Mouse (Mus musculus): Measurements from ENCODE around the gene Gjb2. TPM values are rescaled to one million over a fixed set of nuclear protein-coding genes. Genes with fewer than 3 reads are reported as not detected.
"Not testable (repeated sequence)": the region's sequence is repeated elsewhere in the genome, so short reads cannot be mapped to it uniquely, and the experiment has no call there.

Gjb2 gene
- total and polyA plus RNA-seq, 2 experiments from 2014 or later: 12.9 to 17.8 TPM

GRCm38 (mm10) chr14:57089107-57089506 is 15.4 kb downstream of the Gjb2 start:
- Histone ChIP-seq H3K9ac (replicated peaks; ENCODE audit: low read length, poor library complexity, severe bottlenecking) (no peak overlapping the region), H3K9me3 (ENCODE audit: low read length) (no peaks in the 10 kb centered on the region), H3K27me3 (ENCODE audit: insufficient read depth, low read length) (no peaks in the 10 kb centered on the region), H3K4me3 (ENCODE audit: low read depth, low read length) (no peak overlapping the region), H3K4me2 (ENCODE audit: low read depth, low read length, poor library complexity, severe bottlenecking) (no peak overlapping the region), H3K4me1 (ENCODE audit: insufficient read depth, low read length) (no peaks in the 10 kb centered on the region), H3K36me3 (ENCODE audit: insufficient read depth, low read length) (no peaks in the 10 kb centered on the region), H3K27ac (ENCODE audit: low read depth, low read length) (no peak overlapping the region)
- WGBS: 89% methylated on average over 7 of the region's 7 CpGs
- no peak for TF ChIP-seq CTCF (IDR thresholded peaks at IDR 0.05)
- DNase-seq (ENCODE audit: low spot score): no peak
- ATAC-seq (ENCODE audit: low FRiP score): no peak

GRCm38 (mm10) chr14:57084180-57084668 is 20.3 kb downstream of the Gjb2 start:
- H3K27ac ChIP-seq (ENCODE audit: low read depth, low read length): no peak overlapping the region
- WGBS: 68% methylated on average over 11 of the region's 11 CpGs
- H3K4me1 ChIP-seq (ENCODE audit: insufficient read depth, low read length): no peaks in the 10 kb centered on the region
- H3K27me3 ChIP-seq (ENCODE audit: insufficient read depth, low read length): no peaks in the 10 kb centered on the region
- H3K9ac ChIP-seq (replicated peaks; ENCODE audit: low read length, poor library complexity, severe bottlenecking): no peak overlapping the region
- no peak for ATAC-seq (ENCODE audit: low FRiP score)
- no peak for TF ChIP-seq CTCF (IDR thresholded peaks at IDR 0.05)
- no peak overlapping the region for H3K4me2 ChIP-seq (ENCODE audit: low read depth, low read length, poor library complexity, severe bottlenecking)
- no peak for DNase-seq (ENCODE audit: low spot score)
- H3K36me3 ChIP-seq (ENCODE audit: insufficient read depth, low read length): no peaks in the 10 kb centered on the region
- no peaks in the 10 kb centered on the region for H3K9me3 ChIP-seq (ENCODE audit: low read length)
- no peak overlapping the region for H3K4me3 ChIP-seq (ENCODE audit: low read depth, low read length)

GRCm38 (mm10) chr14:57082863-57083262 is 21.6 kb downstream of the Gjb2 start:
- H3K9ac ChIP-seq (replicated peaks; ENCODE audit: low read length, poor library complexity, severe bottlenecking): no peak overlapping the region
- ATAC-seq (ENCODE audit: low FRiP score): no peak
- no peak for DNase-seq (ENCODE audit: low spot score)
- WGBS: 97% methylated on average over 1 of the region's 1 CpGs
- no peaks in the 10 kb centered on the region for H3K4me1 ChIP-seq (ENCODE audit: insufficient read depth, low read length)
- H3K27me3 ChIP-seq (ENCODE audit: insufficient read depth, low read length): no peaks in the 10 kb centered on the region
- no peak overlapping the region for H3K27ac ChIP-seq (ENCODE audit: low read depth, low read length)
- no peaks in the 10 kb centered on the region for H3K36me3 ChIP-seq (ENCODE audit: insufficient read depth, low read length)
- no peak overlapping the region for H3K4me3 ChIP-seq (ENCODE audit: low read depth, low read length)
- H3K9me3 ChIP-seq (ENCODE audit: low read length): no peaks in the 10 kb centered on the region
- no peak for TF ChIP-seq CTCF (IDR thresholded peaks at IDR 0.05)
- no peak overlapping the region for H3K4me2 ChIP-seq (ENCODE audit: low read depth, low read length, poor library complexity, severe bottlenecking)

- peak; percentile 11; the same call in 1 of the 2 replicates for TF ChIP-seq CTCF (IDR thresholded peaks at IDR 0.05)
- no peak for DNase-seq (ENCODE audit: low spot score)
- WGBS: 88% methylated on average over 6 of the region's 6 CpGs
- H3K4me1 ChIP-seq (ENCODE audit: insufficient read depth, low read length): no peaks in the 10 kb centered on the region
- no peaks in the 10 kb centered on the region for H3K27me3 ChIP-seq (ENCODE audit: insufficient read depth, low read length)
- H3K27ac ChIP-seq (ENCODE audit: low read depth, low read length): no peak overlapping the region
- no peak overlapping the region for H3K4me2 ChIP-seq (ENCODE audit: low read depth, low read length, poor library complexity, severe bottlenecking)
- no peak overlapping the region for H3K4me3 ChIP-seq (ENCODE audit: low read depth, low read length)
- H3K36me3 ChIP-seq (ENCODE audit: insufficient read depth, low read length): no peaks in the 10 kb centered on the region
- H3K9me3 ChIP-seq (ENCODE audit: low read length): no peaks in the 10 kb centered on the region
- H3K9ac ChIP-seq (replicated peaks; ENCODE audit: low read length, poor library complexity, severe bottlenecking): no peak overlapping the region
- ATAC-seq (ENCODE audit: low FRiP score): no peak
Measured at GRCm38 (mm10) chr14:57075537-57075936, 29.0 kb downstream of the Gjb2 start.

- H3K4me2 ChIP-seq (ENCODE audit: low read depth, low read length, poor library complexity, severe bottlenecking); DNase-seq (ENCODE audit: low spot score); H3K4me1 ChIP-seq (ENCODE audit: insufficient read depth, low read length); H3K4me3 ChIP-seq (ENCODE audit: low read depth, low read length); H3K9ac ChIP-seq (replicated peaks; ENCODE audit: low read length, poor library complexity, severe bottlenecking); H3K27ac ChIP-seq (ENCODE audit: low read depth, low read length); ATAC-seq (ENCODE audit: low FRiP score); H3K9me3 ChIP-seq (ENCODE audit: low read length); H3K27me3 ChIP-seq (ENCODE audit: insufficient read depth, low read length); H3K36me3 ChIP-seq (ENCODE audit: insufficient read depth, low read length): not testable (repeated sequence)
- TF ChIP-seq CTCF (IDR thresholded peaks at IDR 0.05): peak; percentile 52
- 5% methylated on average over 2 of the region's 2 CpGs for WGBS
Measured at GRCm38 (mm10) chr14:57069906-57070305, 34.6 kb downstream of the Gjb2 start.

- Histone ChIP-seq H3K4me3 (ENCODE audit: low read depth, low read length) (no peak overlapping the region), H3K4me2 (ENCODE audit: low read depth, low read length, poor library complexity, severe bottlenecking) (no peak overlapping the region), H3K27me3 (ENCODE audit: insufficient read depth, low read length) (no peaks in the 10 kb centered on the region), H3K36me3 (ENCODE audit: insufficient read depth, low read length) (no peaks in the 10 kb centered on the region), H3K9me3 (ENCODE audit: low read length) (no peaks in the 10 kb centered on the region), H3K4me1 (ENCODE audit: insufficient read depth, low read length) (no peaks in the 10 kb centered on the region), H3K27ac (ENCODE audit: low read depth, low read length) (no peak overlapping the region), H3K9ac (replicated peaks; ENCODE audit: low read length, poor library complexity, severe bottlenecking) (no peak overlapping the region)
- no peak for DNase-seq (ENCODE audit: low spot score)
- no peak for ATAC-seq (ENCODE audit: low FRiP score)
- no peak for TF ChIP-seq CTCF (IDR thresholded peaks at IDR 0.05)
Measured at GRCm38 (mm10) chr14:57066053-57066452, 38.4 kb downstream of the Gjb2 start.

Measured in midbrain, postnatal 0 days (tissue).